Mouse (Mus musculus) adrenal gland, postnatal 10 days (tissue): Measurements from ENCODE around the gene 1600014C23Rik. TPM values are rescaled to one million over a fixed set of nuclear protein-coding genes. Genes with fewer than 3 reads are reported as not detected.
A peak's percentile ranks its signal among the peaks of the same experiment; 100 is the strongest.

Experiments
- DNase-seq: peaks from one replicate; pipeline ENCODE4 v3.0.0; 2021; ENCODE audit warnings: mixed read lengths
- total RNA-seq, 2 experiments: library from RNA; stranded (reverse); gene quantifications; 2 replicates each; pipeline ENCODE4 v1.2.3; 2021

1600014C23Rik gene
- total RNA-seq, 2 experiments from 2014 or later: not detected

- no peak for DNase-seq
These were observed 18.4 kb upstream of the 1600014C23Rik start for GRCm38 (mm10) chr17:45752053-45752452.

- no peak for DNase-seq
These were observed 17.7 kb upstream of the 1600014C23Rik start for GRCm38 (mm10) chr17:45751359-45751758.

GRCm38 (mm10) chr17:45749100-45749499, 15.5 kb upstream of the 1600014C23Rik start:
- DNase-seq: no peak

- peak; percentile 79 for DNase-seq
These were observed 14.5 kb upstream of the 1600014C23Rik start for GRCm38 (mm10) chr17:45747858-45748785.

- DNase-seq: no peak
These were observed 13.6 kb upstream of the 1600014C23Rik start for GRCm38 (mm10) chr17:45747293-45747692.

GRCm38 (mm10) chr17:45746755-45747154, 13.1 kb upstream of the 1600014C23Rik start:
- no peak for DNase-seq

GRCm38 (mm10) chr17:45745629-45746028, 12.0 kb upstream of the 1600014C23Rik start:
- DNase-seq: no peak

- DNase-seq: peak; percentile 43
These were observed 8.9 kb upstream of the 1600014C23Rik start for GRCm38 (mm10) chr17:45742371-45743147.

- DNase-seq: no peak
These were observed 3.5 kb upstream of the 1600014C23Rik start for GRCm38 (mm10) chr17:45737078-45737601.

- peak; percentile 91 for DNase-seq
These were observed 2.9 kb upstream of the 1600014C23Rik start for GRCm38 (mm10) chr17:45736311-45737077.

- peak; percentile 92 for DNase-seq
These were observed 2.0 kb upstream of the 1600014C23Rik start for GRCm38 (mm10) chr17:45735382-45736310.

- DNase-seq: peak; percentile 49
These were observed 1.2 kb upstream of the 1600014C23Rik start for GRCm38 (mm10) chr17:45734881-45735280.

GRCm38 (mm10) chr17:45734333-45734732, 689 bp upstream of the 1600014C23Rik start:
- no peak for DNase-seq

GRCm38 (mm10) chr17:45733038-45733734, 458 bp downstream of the 1600014C23Rik start:
- DNase-seq: no peak

GRCm38 (mm10) chr17:45731172-45731864, 2.3 kb downstream of the 1600014C23Rik start:
- DNase-seq: peak; percentile 91

GRCm38 (mm10) chr17:45730696-45731095, 2.9 kb downstream of the 1600014C23Rik start:
- DNase-seq: no peak

GRCm38 (mm10) chr17:45729387-45729786, 4.3 kb downstream of the 1600014C23Rik start:
- no peak for DNase-seq

- no peak for DNase-seq
These were observed 5.5 kb downstream of the 1600014C23Rik start for GRCm38 (mm10) chr17:45727983-45728723.

- DNase-seq: no peak
These were observed 6.2 kb downstream of the 1600014C23Rik start for GRCm38 (mm10) chr17:45727481-45727880.
